Mouse (Mus musculus) layer of hippocampus, adult 2 months (tissue): ENCODE data around the gene Pet2. TPM values are rescaled to one million over a fixed set of nuclear protein-coding genes. Genes with fewer than 3 reads are reported as not detected.

Source experiments
- DNase-seq, 2 experiments: peaks; one replicate each; pipeline ENCODE4 v3.0.0; 2022; ENCODE audit warnings: low spot score in 2 of 2
- H3K27ac ChIP-seq: fragments of 200-600 bp; 2 replicates; pipeline ENCODE4 v1.8.1; 2022
- H3K4me3 ChIP-seq: fragments of 200-600 bp; 2 replicates; pipeline ENCODE4 v1.8.1; 2022; ENCODE audit warnings: mild to moderate bottlenecking
- CTCF ChIP-seq: fragments of 200-600 bp; conservative IDR thresholded peaks from 2 replicates; pipeline ENCODE4 v1.8.1; 2022; ENCODE audit warnings: antibody characterized with exemption, mild to moderate bottlenecking, moderate library complexity
- long read RNA-seq, 2 experiments: library from polyadenylated mRNA; stranded (forward); transcript quantifications; one replicate each; pipeline ENCODE4 v2.0.0; 2021; ENCODE audit warnings: borderline mapping rate in 2 of 2
- total RNA-seq, 2 experiments: library from RNA; stranded (reverse); gene quantifications; 2 replicates each; pipeline ENCODE4 v1.2.3; 2021

The Pet2 gene
- not detected for total RNA-seq
- long read RNA-seq, experiment 1 = 0 reads
- long read RNA-seq, experiment 2 = 0 reads

DNA sequence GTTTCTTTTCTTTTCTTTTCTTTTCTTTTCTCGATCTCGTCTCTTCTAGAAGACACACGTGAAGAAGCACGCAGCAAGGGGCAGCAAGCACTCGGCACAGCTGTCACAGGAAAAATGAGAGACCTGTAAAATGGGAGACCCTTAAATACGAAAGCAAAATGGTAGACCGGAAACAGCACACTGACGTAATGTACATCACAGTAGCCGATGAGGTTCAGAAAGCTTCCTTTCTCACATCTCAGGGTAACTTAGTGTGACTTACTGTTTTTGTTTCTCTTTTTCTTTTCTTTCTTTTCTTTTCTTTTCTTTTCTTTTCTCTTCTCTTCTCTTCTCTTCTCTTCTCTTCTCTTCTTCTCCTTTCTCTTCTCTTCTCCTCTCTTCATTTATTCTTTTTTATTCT is at the start of gene Pet2:
TSS of gene Pet2 (minus strand) at position 101 of the 400 bp plus-strand sequence.
- DNase-seq = no peak
- Histone ChIP-seq H3K27ac (no peak within 1 kb of the TSS), H3K4me3 (no peak within 1 kb of the TSS)
- TF ChIP-seq CTCF = no peak
